Mouse (Mus musculus) adrenal gland, postnatal 0 days (tissue): ENCODE results near the gene Skint4. TPM values are rescaled to one million over a fixed set of nuclear protein-coding genes. Genes with fewer than 3 reads are reported as not detected.

Experiments used
- polyA plus RNA-seq: library from polyadenylated mRNA; unstranded; fragments of >200 nt; fragmentation: Nextera tagmentation; extraction: Ambion mirVana; gene quantifications from 2 replicates; pipeline ENCODE4 v1.2.1, GENCODE M21; 2015

Gene Skint4
- polyA plus RNA-seq: not detected in 2 replicates

GRCm38 (mm10) chr4:112071716-112072115 lies at the start of gene Skint4:
Skint4 (plus strand) TSS chr4:112072016.

Other genes with a start within 250 kb of the Skint4 start
- not detected in 2 replicates for gene Slc5a9, start 169.1 kb upstream of the Skint4 start, polyA plus RNA-seq
- gene Skint8, start 152.6 kb upstream of the Skint4 start, polyA plus RNA-seq: not detected in 2 replicates
- not detected in 2 replicates for gene Skint7, start 99.1 kb upstream of the Skint4 start, polyA plus RNA-seq
- not detected in 2 replicates for gene Skint1, start 65.7 kb upstream of the Skint4 start, polyA plus RNA-seq
- gene Skint3, start 160.2 kb downstream of the Skint4 start, polyA plus RNA-seq: 0.03 and 0.08 TPM in 2 replicates